Mouse (Mus musculus): ENCODE results near the gene Wipf3. TPM values are rescaled to one million over a fixed set of nuclear protein-coding genes. Genes with fewer than 3 reads are reported as not detected.

Wipf3 gene
- total RNA-seq, 2 experiments from 2014 or later: 29.9 to 42.3 TPM

- DNase-seq (ENCODE audit: low spot score): no peak
- intact Hi-C loops (cut with DNase I): no loop called here
Observed at GRCm38 (mm10) chr6:54512256-54512655, 82.9 kb downstream of the Wipf3 start.

GRCm38 (mm10) chr6:54516512-54517134 lies 87.2 kb downstream of the Wipf3 start:
- no peak for DNase-seq (ENCODE audit: low spot score)
- intact Hi-C loops (cut with DNase I): no loop called here

- intact Hi-C loops (cut with DNase I): no loop called here
Observed at GRCm38 (mm10) chr6:54518758-54519157, 89.4 kb downstream of the Wipf3 start.

GRCm38 (mm10) chr6:54528666-54529065 lies 99.3 kb downstream of the Wipf3 start:
- intact Hi-C loops (cut with DNase I): no loop called here
- no peak for DNase-seq (ENCODE audit: low spot score)

More at GRCm38 (mm10) chr6:54518758-54519157, 89.4 kb downstream of the Wipf3 start:
- no peak for DNase-seq (ENCODE audit: low spot score)

- DNase-seq (ENCODE audit: low spot score): no peak
- intact Hi-C loops (cut with DNase I): no loop called here
Observed at GRCm38 (mm10) chr6:54530182-54530581, 100.8 kb downstream of the Wipf3 start.

- DNase-seq (ENCODE audit: low spot score): no peak
- intact Hi-C loops (cut with DNase I): no loop called here
Observed at GRCm38 (mm10) chr6:54531048-54531481, 101.7 kb downstream of the Wipf3 start.

- intact Hi-C loops (cut with DNase I): no loop called here
- DNase-seq (ENCODE audit: low spot score): no peak
Observed at GRCm38 (mm10) chr6:54535485-54535884, 106.1 kb downstream of the Wipf3 start.

- no peak for DNase-seq (ENCODE audit: low spot score)
- intact Hi-C loops (cut with DNase I): no loop called here
Observed at GRCm38 (mm10) chr6:54537053-54537452, 107.7 kb downstream of the Wipf3 start.

- DNase-seq (ENCODE audit: low spot score): no peak
- intact Hi-C loops (cut with DNase I): no loop called here
Observed at GRCm38 (mm10) chr6:54538773-54539173, 109.4 kb downstream of the Wipf3 start.

GRCm38 (mm10) chr6:54539396-54539795 lies 110.0 kb downstream of the Wipf3 start:
- DNase-seq (ENCODE audit: low spot score): no peak
- intact Hi-C loops (cut with DNase I): no loop called here

GRCm38 (mm10) chr6:54540252-54540887 lies 111.0 kb downstream of the Wipf3 start:
- intact Hi-C loops (cut with DNase I): no loop called here
- no peak for DNase-seq (ENCODE audit: low spot score)

- no peak for DNase-seq (ENCODE audit: low spot score)
- intact Hi-C loops (cut with DNase I): no loop called here
Observed at GRCm38 (mm10) chr6:54542836-54543235, 113.4 kb downstream of the Wipf3 start.

- intact Hi-C loops (cut with DNase I): no loop called here
- DNase-seq (ENCODE audit: low spot score): no peak
Observed at GRCm38 (mm10) chr6:54543646-54544045, 114.2 kb downstream of the Wipf3 start.

GRCm38 (mm10) chr6:54548314-54549019 lies 119.1 kb downstream of the Wipf3 start:
- intact Hi-C loops (cut with DNase I): no loop called here
- DNase-seq (ENCODE audit: low spot score): no peak

- intact Hi-C loops (cut with DNase I): no loop called here
Observed at GRCm38 (mm10) chr6:54549311-54549710, 119.9 kb downstream of the Wipf3 start.

GRCm38 (mm10) chr6:54550801-54551323 lies 121.5 kb downstream of the Wipf3 start:
- no peak for DNase-seq (ENCODE audit: low spot score)
- intact Hi-C loops (cut with DNase I): no loop called here

More at GRCm38 (mm10) chr6:54549311-54549710, 119.9 kb downstream of the Wipf3 start:
- no peak for DNase-seq (ENCODE audit: low spot score)

GRCm38 (mm10) chr6:54552721-54553413 lies 123.5 kb downstream of the Wipf3 start:
- intact Hi-C loops (cut with DNase I): no loop called here
- DNase-seq (ENCODE audit: low spot score): no peak

Data from heart, postnatal 25 days (tissue).